Mouse (Mus musculus): Measurements from ENCODE around the gene G6pc2.

G6pc2 gene

DNA sequence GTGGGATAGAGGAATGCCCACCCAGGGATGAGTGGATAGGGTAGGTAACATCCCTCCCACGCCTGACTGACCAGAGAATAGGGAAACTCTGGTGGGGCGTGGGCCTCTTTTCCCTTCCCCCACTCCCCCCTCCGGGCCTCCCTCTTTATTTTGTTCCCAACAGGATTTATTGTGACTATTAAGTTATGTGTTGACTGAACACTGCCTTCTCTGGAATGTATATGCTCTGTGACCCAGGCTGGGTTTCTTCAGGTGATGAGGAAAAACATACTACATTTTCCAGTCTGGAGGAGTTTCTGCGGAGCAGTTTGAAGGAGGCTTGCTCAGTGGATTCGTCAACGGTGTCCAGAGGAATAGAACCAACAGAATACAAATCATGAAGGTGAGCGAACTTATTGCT lies at the start of gene G6pc2:
Gene G6pc2, plus strand, starts transcription at position 301 of the 400 bp plus-strand sequence.
- no peak for DNase-seq (ENCODE audit: low read depth, low spot score)

DNA sequence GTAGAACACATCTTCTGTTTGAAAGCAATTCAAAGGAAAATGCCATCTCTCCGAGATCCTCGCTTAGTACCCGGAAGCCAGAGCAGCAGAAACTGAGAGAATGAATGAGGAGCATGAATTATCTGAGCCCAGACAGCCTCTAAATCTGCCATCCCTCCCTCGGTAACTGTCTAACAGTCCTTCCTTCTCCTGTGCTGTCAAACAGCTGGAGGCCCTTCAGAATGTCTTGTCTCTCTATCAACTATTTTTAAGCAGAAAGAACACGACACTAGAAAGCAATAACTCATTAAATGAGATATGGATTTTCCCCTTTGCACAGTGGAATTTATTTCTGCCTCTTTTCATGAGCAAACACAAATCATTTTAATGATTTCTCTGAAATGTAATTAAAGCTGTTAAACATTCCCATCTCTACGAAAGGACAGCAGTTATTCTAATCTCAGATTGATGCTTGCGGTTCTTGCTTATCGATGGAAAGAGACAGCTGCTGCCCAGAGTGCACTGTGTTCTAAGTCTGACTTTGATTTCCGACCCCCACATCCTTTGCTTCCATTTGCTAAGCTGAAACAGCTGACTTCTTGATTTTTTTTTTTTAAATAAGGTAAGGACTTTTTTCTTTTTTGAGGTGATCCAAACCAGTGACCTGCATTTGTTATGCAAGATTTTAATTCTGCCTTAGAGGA lies 40.3 kb upstream of the G6pc2 start:
- DNase-seq (ENCODE audit: low read depth, low spot score) = no peak

DNA sequence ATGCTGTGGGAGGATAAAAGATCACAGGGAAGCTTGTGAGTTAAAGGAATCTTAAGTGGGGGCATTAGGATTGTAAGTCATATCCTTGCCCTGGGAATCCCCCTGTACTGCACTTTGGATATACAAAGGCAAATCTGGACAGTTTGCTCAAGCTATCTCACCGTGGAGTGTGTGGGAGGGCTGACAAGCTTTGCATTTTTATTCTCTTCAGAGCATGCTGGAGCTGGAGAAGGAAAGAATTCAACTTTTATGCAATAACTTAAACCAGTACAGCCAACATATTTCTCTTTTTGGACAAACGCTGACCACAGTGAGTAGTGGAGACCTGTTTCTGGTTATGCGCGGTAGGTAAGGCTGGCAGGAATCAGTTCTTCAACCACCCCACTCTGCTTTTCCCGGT lies 35.6 kb upstream of the G6pc2 start:
- DNase-seq (ENCODE audit: low read depth, low spot score) = no peak

DNA sequence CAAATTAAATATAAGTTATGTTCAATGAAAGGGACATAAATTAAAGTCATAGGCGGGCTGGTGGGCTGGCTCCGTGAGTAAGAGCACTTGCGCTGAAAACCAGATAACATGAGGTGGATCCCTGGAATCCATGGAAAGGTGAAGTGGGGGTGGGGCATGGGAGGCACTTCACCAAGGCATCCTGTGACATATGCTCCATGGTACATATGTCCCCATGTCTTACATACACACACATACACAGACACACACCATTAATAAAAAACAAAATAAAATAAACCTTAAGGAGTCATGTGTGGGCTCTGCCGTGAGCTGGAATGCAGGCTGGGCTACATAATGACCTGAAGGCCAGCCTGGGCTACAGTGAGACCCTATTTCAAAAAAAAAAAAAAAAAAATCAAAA lies 31.2 kb upstream of the G6pc2 start:
- no peak for DNase-seq (ENCODE audit: low read depth, low spot score)

DNA sequence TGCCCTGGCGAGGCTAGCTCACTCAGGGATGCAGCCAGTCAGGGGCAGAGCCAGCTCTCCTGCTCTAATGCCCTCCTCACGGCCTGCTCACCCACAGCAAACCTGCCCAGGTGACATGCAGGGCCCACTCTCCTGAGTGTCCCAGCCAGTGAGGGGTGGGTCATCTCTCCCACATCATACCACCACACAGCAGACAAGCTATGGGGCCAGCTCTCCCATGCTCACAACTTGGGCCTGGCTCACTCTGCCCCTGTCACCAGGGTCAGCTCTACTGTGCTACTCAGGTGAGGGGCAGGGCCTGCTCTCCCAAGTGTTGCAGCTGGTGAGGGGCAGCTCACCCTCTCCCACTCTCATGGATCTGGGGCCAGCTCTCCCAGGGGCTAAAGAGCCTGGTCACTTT lies 22.9 kb upstream of the G6pc2 start:
- DNase-seq (ENCODE audit: low read depth, low spot score) = no peak

DNA sequence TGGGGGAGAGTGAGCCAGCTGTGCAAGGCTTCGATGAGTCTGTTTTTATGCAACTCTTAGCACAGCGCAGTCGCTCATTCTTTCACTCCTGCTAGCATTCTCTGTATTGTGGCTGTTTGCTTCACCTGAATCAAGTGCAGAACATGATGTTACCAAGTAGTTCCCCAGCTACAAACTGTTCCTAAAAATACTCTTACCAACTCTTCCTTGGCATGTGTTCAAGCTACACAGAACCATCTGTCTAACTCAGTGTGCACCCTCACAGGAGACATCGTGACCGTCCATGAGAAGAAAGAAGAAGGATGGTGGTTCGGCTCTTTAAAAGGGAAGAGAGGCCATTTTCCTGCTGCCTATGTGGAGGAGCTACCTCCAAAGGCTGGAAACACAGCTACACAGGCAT lies 22.1 kb upstream of the G6pc2 start:
- no peak for DNase-seq (ENCODE audit: low read depth, low spot score)

DNA sequence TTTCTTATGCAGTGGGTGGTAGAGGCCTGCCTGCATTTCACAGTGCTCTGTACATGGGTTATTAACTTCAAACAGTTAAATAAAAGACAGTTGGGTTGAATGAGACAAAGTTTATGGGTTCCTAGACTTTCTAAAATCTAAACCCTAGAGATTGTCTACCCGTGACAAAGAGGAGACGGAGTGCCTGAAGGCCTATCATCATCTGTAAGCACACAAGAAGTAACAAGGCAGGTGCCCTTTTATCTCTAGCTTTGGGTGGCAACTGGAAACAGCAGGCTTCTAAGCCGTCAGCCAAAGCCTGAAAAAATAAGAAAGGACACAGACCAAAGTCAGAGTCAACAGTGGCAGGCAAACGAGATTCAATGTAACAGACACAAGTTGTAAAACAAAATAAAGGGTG lies 21.7 kb upstream of the G6pc2 start:
- DNase-seq (ENCODE audit: low read depth, low spot score) = no peak

DNA sequence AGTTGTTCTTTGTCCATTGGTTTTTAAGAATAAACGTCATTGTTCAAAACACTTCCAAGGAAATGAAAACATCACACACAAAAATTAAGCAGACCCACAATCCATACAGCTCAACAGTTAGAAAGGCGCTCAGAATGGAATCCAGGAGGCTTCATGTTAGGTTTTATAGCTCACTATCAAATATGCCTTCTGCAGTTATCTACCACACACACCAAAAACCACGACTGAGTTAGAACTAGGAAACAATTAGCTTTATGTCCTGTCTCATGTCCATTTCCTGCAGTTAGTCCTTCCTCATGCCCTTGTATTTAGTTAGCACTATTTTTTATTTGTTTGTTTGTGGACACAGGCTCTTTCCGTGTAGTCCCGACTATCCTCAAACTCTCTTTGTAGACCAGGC lies 19.8 kb upstream of the G6pc2 start:
- DNase-seq (ENCODE audit: low read depth, low spot score) = no peak

DNA sequence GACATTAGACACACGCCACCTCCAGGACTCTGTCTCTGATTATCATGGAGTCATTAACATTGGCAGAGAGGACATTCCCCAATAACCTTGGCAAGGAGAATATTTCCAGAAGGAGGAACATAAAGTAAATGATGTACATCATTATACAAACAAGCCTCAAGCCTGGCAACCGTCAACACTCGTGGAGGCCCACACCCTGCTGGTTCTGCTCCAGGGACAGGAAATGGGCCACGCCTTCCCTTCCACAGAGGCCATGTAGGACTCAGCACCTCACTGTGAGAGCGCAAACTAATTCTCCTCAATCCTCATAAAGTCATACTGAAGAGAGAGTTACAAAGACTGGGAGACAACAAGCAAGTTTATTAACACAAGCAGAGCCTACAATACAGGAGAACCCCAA lies 17.3 kb upstream of the G6pc2 start:
- DNase-seq (ENCODE audit: low read depth, low spot score) = peak; percentile 17

DNA sequence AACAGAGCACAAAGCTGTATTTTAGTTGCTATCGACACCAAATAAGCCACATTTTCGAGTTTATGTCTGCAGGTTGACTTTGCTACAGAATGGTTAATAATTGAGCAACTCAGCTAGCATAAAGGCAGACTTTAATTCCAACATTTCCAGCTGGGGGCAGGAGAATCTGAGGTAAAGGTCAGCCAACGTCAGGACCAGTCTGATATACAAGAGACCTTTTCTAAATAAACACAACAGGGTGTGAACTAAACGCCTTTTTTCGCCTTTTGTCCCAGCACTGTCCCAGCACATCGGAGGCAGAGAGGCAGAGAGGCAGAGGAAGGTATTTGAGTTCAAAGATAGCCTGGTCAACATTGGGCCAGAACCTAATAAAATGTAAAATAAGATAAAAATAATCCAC lies 5.7 kb upstream of the G6pc2 start:
- no peak for DNase-seq (ENCODE audit: low read depth, low spot score)

DNA sequence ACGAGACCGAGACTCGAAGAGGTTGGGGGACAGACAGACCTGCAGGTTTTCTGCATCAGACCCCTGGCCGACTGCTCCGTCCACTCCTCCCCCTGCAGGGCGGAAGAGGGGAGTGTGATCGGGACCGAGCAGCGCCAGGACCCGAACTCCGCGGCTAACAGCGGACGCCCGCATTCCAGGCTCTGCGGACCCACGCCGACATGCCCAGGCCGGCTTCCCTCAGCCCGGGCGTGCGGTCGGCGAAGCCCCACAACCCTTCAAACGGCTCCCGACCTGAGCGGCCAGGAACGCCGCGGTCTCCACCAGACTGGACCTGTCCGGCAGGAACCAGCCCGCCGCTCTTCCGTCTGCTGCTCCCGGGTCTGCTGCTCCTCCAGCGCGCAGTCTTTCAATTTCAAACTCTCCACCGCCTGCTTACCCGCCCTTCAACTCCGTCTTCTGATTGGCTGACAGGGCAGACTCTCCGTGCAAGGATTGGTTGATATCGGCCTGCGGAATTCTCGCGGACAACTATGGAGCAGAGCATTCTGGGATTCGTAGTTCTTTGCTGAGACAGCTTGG lies 5.0 kb upstream of the G6pc2 start, which contains the start of gene Spc25:
Gene Spc25, minus strand, starts transcription at position 404 of the 561 bp plus-strand sequence.
- DNase-seq (ENCODE audit: low read depth, low spot score) = peak; percentile 98

DNA sequence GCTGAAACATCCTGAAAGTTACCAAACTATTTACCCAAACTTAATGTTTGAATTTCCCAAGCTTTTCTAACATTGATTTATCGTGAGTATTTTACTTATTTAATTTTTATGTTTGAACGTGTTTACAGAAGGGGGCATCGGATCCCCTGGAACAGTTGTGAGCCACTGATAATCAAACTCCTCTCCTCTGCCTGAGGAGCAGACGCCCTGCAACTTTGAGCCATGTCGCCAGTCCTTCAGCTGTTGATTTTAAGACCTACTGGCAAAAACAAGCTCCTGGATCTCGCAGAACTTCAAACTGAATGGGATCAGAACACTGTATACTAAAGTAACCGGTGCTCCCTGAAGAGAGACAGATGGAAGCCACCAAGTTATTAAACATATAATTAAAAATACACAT lies 4.3 kb upstream of the G6pc2 start:
- DNase-seq (ENCODE audit: low read depth, low spot score) = peak; percentile 32

DNA sequence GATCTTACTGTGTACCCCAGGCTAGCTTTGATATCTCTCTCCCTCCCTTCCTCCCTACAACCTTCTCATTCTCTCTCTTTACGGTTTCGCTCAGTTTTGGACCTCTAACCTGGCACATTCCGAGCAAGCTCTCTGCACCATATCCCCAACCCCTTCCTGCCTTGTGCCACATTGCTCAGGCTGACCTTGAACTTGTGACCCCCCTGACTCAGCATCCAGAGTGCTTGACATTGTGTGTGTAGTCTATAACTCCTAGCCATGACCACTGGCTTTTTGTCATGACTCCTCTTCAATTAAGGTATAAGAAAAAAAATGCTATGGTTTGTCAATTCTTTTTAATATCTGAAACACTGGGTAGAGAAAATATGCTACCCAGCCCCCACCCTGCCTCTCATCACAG lies 1.2 kb upstream of the G6pc2 start:
- peak; percentile 43 for DNase-seq (ENCODE audit: low read depth, low spot score)

DNA sequence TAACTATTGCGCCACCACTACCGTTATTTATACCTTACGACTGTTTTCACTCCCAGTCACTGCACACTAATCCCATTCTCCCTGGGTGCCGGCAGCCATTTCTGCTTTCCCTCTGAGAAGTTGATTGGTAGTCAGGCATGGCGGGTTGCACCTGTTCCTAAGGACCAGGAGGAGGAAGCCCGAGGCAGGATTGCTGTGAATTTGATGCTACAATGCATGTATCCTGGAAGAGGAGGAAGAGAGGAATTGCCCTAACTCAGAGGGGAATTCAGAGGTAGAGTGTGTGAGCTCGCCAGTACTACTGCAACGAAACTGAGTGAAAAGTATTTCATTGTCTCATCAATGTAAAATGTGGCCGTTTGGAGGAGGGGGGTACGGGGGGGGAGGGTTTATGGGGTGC lies 1.8 kb downstream of the G6pc2 start:
- no peak for DNase-seq (ENCODE audit: low read depth, low spot score)

DNA sequence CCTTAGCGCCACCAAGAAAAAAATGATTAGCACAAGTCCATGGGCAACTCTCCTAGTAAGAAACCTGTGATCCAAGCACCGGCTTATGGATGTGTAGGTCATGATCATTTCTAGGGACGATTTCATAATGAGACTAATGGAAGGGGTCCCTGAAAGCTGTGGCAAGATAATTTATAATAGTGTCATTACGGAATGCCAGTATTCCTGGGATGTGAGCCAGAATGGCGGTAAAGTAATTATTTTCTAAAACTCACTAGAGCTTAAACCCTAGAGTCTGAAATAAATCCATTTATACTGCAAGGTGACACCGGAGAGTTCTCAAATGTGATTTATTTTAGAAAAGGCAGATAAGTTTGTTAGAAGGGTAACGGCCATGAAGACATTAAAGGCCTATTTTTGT lies 4.4 kb downstream of the G6pc2 start:
- DNase-seq (ENCODE audit: low read depth, low spot score) = no peak

DNA sequence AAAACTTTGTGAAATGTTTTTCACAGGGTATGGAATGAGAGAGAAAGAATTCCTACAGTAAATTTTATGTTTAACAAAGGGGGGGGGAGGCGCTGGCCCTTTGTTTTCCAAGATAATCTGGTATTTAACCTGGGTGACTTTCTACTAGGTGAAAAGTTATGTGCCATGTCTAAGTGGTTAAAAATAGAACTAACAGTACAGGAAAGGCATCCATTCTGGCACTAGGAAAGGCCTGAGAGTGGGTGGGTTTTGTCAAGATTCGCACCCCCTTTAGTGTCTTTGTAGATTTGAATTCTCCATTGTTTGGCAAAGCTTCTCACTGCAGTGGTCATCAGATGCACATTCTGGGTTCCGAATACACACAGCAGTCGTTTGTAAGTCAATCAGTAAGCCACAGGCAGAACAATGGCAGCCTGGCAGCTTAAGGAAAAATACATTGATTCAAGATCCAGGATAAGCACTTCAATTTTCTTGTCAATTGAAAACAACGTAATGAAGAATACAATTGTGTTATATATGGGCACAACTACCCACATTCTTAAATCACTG lies 11.1 kb downstream of the G6pc2 start:
- peak; percentile 59 for DNase-seq (ENCODE audit: low read depth, low spot score)

DNA sequence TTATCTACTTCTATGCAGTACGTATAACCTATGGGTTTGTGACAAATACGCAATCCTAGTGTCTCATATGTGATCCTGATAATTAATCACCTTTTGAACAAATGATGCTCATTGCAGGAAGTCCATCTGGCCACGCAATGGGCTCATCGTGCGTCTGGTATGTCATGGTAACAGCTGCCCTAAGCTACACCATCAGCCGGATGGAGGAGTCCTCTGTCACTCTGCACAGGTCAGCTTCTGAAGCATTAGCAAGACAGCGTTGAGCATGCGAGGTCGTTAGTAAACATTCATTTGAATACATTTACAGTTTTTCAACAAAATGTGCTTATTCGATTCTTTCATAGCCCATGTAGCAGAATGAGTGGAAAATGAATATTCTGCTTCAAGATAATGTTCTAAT lies 11.9 kb downstream of the G6pc2 start:
- DNase-seq (ENCODE audit: low read depth, low spot score) = no peak

DNA sequence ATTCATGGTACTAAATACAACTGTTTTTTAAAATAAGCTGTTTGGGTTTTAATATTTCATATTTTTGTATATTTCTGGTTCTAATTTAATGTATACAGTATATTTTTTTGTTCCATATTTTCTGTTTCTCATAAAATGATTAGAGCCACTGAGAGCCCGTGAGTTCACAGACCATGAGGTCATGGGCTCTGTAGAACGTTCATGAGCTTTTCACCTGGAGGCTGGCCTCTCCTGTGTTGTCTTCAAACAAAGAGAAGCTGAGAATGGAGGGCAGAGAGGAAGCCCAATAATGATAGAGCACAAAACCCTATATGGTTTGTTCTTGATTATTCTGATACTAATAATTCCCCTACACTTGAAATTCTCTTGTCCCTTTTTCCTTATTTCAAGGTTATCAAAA lies 13.9 kb downstream of the G6pc2 start:
- no peak for DNase-seq (ENCODE audit: low read depth, low spot score)

DNA sequence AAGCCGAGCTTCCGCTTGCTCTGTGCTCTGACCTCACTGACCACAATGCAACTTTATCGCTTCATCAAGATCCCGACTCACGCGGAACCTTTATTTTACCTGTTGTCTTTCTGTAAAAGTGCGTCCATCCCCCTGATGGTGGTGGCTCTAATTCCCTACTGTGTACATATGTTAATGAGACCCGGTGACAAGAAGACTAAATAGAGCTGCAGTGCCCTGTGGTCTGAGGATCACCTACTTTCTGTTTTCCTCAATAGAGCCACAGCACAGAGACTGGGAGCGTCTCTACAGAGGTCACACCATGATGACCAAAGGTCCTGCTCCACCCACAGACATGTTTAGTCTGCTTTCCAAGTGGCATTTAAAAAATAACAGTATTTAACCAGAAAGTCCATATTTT lies 16.0 kb downstream of the G6pc2 start:
- no peak for DNase-seq (ENCODE audit: low read depth, low spot score)

DNA sequence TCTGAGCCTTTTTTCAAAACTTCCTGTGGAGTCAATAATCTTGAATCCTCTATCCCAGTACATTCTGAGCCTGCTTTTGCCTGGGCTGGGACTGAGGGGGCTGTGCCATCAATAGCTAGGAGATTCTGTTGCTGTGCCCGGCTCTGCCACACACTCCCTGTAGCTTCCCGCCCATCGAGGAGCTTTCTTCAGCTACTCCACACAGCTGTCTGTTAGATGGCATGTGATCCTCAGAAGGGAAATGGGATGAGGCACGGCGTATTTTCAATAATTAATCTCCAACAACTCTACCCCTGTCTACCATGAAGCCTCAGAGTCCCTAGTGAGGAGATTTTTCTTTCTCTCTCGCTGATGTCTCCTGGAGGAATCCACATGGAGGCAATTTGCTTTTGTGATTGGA lies 17.8 kb downstream of the G6pc2 start:
- no peak for DNase-seq (ENCODE audit: low read depth, low spot score)

DNA sequence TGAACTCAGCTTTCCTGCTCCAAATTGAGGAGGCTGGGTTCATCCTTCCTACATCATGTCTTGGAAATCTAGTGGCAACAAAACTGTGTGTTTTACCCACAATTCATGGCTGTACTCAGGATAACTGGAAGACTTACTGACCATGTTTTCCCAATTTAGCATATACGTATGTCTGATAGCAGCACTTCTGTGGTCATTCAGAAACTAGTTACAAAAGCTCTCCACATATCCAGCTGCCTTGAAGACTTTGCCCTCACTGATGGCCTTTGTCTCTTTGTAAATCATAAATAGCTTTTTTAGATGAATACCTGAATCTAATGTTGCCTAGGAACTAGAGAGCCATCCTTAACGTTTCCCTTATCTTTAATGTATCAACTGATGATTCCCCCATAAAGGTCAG lies 19.3 kb downstream of the G6pc2 start:
- DNase-seq (ENCODE audit: low read depth, low spot score) = no peak

DNA sequence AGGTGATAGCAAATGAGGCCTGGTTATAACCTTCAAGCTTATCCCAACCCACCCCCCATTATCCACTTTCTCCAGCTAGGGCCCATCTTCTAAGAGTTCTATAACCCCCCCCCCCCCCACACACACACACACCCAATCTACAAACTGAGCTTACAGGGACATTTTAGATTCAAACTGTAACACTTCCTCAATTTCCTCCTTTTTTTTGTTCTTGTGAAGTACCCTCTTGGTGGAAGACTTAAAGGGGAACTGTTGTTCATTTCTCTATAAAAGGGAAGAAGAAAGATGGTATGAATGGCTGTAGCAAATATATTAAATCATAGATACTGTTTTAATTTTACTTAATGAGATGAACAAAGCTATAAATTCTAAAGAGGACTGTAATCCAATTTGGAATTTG lies 21.2 kb downstream of the G6pc2 start:
- no peak for DNase-seq (ENCODE audit: low read depth, low spot score)

DNA sequence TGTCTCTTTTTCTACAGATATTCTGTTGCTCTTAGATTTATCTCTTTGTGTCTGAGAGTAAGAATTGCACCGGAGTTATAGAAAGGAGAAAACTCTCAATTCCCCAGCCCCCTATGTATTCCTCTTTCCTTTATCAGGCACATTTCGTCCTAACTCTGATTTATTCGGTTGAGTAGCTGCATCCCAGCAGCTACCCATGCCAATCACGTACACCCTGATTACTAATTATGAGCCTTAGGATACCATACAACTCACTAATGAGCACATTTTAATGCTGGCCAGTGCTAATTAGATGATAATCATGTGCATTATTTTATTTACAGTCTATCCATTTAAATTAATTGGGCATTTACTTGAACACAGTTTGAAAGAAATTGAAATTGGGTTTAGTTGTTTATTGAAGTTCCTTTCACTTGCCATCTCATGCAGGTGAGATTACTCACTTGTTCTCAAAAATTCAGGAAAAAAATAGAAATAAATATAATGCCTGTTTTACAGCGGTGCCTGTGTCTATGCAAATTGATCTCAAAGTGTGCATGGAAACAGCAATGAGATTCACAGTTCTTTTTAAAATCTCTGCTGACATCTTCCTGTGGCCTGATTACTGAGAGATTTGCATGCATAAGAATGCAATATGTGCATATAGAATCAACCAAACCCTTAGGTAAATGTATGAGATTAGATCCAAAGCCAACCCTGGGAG lies 24.3 kb downstream of the G6pc2 start:
- DNase-seq (ENCODE audit: low read depth, low spot score) = no peak
